Mouse (Mus musculus) heart, embryonic 13.5 days (tissue): ENCODE data around the gene Olfr655. TPM values are rescaled to one million over a fixed set of nuclear protein-coding genes. Genes with fewer than 3 reads are reported as not detected.
A peak's percentile ranks its signal among the peaks of the same experiment; 100 is the strongest.

Experiments used
- ATAC-seq: fragments of 200-750 bp; cut with Nextera tagmentation; 2 replicates; pipeline ENCODE4 v1.8.0; 2017; ENCODE audit warnings: moderate TSS enrichment; ENCODE audit not compliant: insufficient number of reproducible peaks, low FRiP score, low TSS enrichment; ENCODE audit errors: extremely low read depth
- H3K27ac ChIP-seq: fragments of 300-500 bp; sonication (generic); replicated peaks from 2 replicates; pipeline ENCODE4 v1.5.1; 2015; ENCODE audit warnings: moderate library complexity, mild to moderate bottlenecking, inconsistent platforms
- H3K27me3 ChIP-seq: fragments of 300-500 bp; sonication (generic); replicated peaks from 2 replicates; pipeline ENCODE4 v1.6.1; 2015; ENCODE audit warnings: mild to moderate bottlenecking, inconsistent platforms
- H3K36me3 ChIP-seq: fragments of 300-500 bp; sonication (generic); 2 replicates; pipeline ENCODE4 v1.6.1; 2015; ENCODE audit warnings: mild to moderate bottlenecking, inconsistent platforms
- H3K4me1 ChIP-seq: fragments of 300-500 bp; sonication (generic); 2 replicates; pipeline ENCODE4 v1.6.1; 2015; ENCODE audit warnings: inconsistent platforms
- H3K4me2 ChIP-seq: fragments of 300-500 bp; sonication (generic); 2 replicates; pipeline ENCODE4 v1.6.1; 2015; ENCODE audit warnings: inconsistent platforms, mild to moderate bottlenecking, moderate library complexity
- H3K4me3 ChIP-seq: fragments of 300-500 bp; sonication (generic); 2 replicates; pipeline ENCODE4 v1.5.1; 2015; ENCODE audit warnings: moderate library complexity, mild to moderate bottlenecking, inconsistent platforms
- H3K9ac ChIP-seq: fragments of 300-500 bp; sonication (generic); 2 replicates; pipeline ENCODE4 v1.6.1; 2015; ENCODE audit warnings: inconsistent platforms, mild to moderate bottlenecking, moderate library complexity
- H3K9me3 ChIP-seq: fragments of 300-500 bp; sonication (generic); 2 replicates; pipeline ENCODE4 v1.6.1; 2016; ENCODE audit warnings: inconsistent platforms
- WGBS: fragments of 180-500 bp; shearing (Covaris S2); methylation state at CpG from one replicate; pipeline ENCODE4 v1.1.7; 2015; ENCODE audit warnings: mixed read lengths; 5-methylcytosine and 5-hydroxymethylcytosine counted together
- polyA plus RNA-seq: library from polyadenylated mRNA; unstranded; fragments of >200 nt; fragmentation: Nextera tagmentation; extraction: Ambion mirVana; gene quantifications from 2 replicates; pipeline ENCODE4 v1.2.1, GENCODE M21; 2015

Gene Olfr655
- polyA plus RNA-seq = not detected in 2 replicates

DNA sequence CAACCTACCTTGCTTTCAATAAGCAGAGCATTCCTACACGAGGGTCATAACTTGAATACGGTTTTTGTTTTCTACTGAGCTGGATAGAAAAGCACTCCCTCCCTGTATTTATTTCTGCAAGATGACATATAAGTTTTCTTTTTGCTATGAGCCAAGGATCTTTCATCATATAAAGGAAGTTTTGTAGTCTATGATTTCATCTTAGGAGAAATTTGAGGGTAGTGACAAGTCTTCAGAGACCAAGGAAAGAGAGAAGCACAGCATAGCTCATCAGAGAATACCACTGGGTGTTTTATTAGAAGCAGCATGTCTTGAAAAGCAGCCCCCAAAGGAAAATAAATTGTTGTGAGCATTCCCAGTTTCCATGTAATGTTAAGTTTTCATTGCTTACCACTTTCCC lies at the start of gene Olfr655:
Olfr655 (minus strand) TSS at position 101 of the 400 bp plus-strand sequence.
- H3K4me2 ChIP-seq = no peak within 1 kb of the TSS
- ATAC-seq = no peak
- no peaks in the 10 kb centered on the region for H3K27me3 ChIP-seq
- H3K9ac ChIP-seq = no peak within 1 kb of the TSS
- H3K27ac ChIP-seq = no peak within 1 kb of the TSS
- H3K9me3 ChIP-seq = no peaks in the 10 kb centered on the region
- no peaks in the 10 kb centered on the region for H3K36me3 ChIP-seq
- no peak within 1 kb of the TSS for H3K4me3 ChIP-seq
- 64% methylated on average over 2 of the region's 2 CpGs for WGBS
- H3K4me1 ChIP-seq = no peaks in the 10 kb centered on the region

DNA sequence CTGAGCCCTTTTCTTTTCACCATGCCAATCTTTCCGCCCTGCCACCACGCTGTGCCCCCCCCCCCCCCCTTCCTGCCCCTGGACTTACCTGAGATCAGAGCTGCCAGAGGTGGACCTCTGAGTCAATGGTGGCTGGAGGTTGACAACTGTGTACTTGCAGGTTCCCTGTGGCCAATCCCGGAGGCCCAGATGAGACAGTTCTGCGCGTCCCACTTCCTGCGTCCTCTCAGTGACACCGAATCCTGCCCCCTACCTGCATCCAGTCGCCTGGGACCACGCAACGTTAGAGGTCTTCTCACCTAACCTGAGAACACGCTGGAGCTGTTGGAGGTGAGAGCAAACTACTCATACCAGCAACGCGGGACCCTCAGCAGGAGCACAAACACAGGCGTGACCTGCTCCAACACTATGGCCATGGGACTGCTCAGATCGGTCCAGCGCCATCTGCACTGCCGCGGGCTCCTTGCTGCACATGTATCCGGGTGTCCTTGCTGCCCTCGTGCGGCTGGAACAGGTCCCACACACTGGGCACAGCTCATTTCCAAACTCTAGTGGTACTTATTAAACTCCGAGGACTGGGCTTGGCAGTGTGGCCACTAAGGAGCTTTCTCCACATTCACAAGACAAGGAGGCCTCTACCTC lies 45.4 kb upstream of the Olfr655 start, which contains the start of gene Olfr658:
Olfr658 (minus strand) TSS at position 465 of the 642 bp plus-strand sequence.
- 14% methylated on average over 20 of the region's 22 CpGs for WGBS
- Histone ChIP-seq H3K4me3 (peak within 1 kb of the TSS; percentile 35), H3K27me3 (no peaks in the 10 kb centered on the region), H3K27ac (no peak within 1 kb of the TSS), H3K4me1 (no peaks in the 10 kb centered on the region), H3K9ac (no peak within 1 kb of the TSS), H3K36me3 (no peaks in the 10 kb centered on the region), H3K4me2 (peak within 1 kb of the TSS; percentile 63), H3K9me3 (no peaks in the 10 kb centered on the region)
- ATAC-seq = no peak

DNA sequence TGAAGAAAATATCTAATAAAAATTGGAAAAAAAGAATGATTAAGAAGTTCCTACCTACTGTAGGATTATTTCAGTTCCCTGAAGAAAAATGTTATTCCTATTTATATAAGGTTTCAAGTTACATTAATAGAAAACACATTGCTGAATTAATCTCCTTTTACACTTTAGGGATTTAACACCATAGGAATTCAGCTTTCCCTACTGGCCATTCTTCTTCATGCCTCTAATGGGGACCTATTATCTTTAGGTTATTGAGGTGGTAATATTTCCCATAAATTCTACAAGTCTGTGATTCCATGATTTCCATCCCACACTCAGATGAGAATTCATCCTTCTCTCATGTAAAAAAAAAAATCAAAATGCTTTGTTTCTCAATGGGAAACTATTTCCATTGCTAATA lies 22.9 kb upstream of the Olfr655 start, which contains the start of gene Olfr657:
Olfr657 (plus strand) TSS at position 301 of the 400 bp plus-strand sequence.
- Histone ChIP-seq H3K27ac (no peak within 1 kb of the TSS), H3K36me3 (no peaks in the 10 kb centered on the region), H3K9ac (no peak within 1 kb of the TSS), H3K4me1 (no peaks in the 10 kb centered on the region), H3K9me3 (no peaks in the 10 kb centered on the region), H3K4me2 (no peak within 1 kb of the TSS), H3K4me3 (no peak within 1 kb of the TSS), H3K27me3 (no peaks in the 10 kb centered on the region)
- no peak for ATAC-seq

GRCm38 (mm10) chr7:104613655-104614054 lies 12.1 kb upstream of the Olfr655 start, which contains the start of gene Olfr656:
TSS of gene Olfr656 (plus strand) at chr7:104613955.
- no peaks in the 10 kb centered on the region for H3K4me1 ChIP-seq
- ATAC-seq = no peak
- H3K9me3 ChIP-seq = peaks cover 4% of the 10 kb centered on the region; the same call in 1 of the 2 replicates
- H3K9ac ChIP-seq = no peak within 1 kb of the TSS
- H3K36me3 ChIP-seq = no peaks in the 10 kb centered on the region
- 64% methylated on average over 4 of the region's 4 CpGs for WGBS
- no peak within 1 kb of the TSS for H3K4me2 ChIP-seq
- H3K27me3 ChIP-seq = no peaks in the 10 kb centered on the region
- no peak within 1 kb of the TSS for H3K4me3 ChIP-seq
- no peak within 1 kb of the TSS for H3K27ac ChIP-seq

DNA sequence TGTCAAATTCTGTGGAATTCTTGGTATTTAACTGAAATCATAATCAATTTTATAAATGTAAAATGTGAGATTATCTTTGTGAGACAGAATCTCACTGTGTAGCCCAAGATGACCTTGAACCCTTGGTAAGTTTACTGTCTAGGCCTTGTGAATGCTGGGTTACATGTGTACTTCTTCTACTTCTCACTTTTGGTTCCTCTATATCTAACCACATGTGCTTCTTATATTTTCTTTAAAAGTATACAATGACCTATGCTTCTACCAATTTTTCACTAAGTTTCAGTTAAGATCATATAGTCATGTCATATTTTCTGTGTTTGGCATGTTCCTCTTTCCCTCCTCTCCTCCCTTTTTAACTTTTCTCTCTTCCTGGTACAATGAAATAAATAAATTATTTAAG lies 3.1 kb upstream of the Olfr655 start:
- H3K36me3 ChIP-seq = no peaks in the 10 kb centered on the region
- no peak overlapping the region for H3K27ac ChIP-seq
- no peak overlapping the region for H3K9ac ChIP-seq
- no peaks in the 10 kb centered on the region for H3K4me1 ChIP-seq
- no peaks in the 10 kb centered on the region for H3K27me3 ChIP-seq
- H3K4me2 ChIP-seq = no peak overlapping the region
- H3K9me3 ChIP-seq = no peaks in the 10 kb centered on the region
- ATAC-seq = no peak
- H3K4me3 ChIP-seq = no peak overlapping the region

DNA sequence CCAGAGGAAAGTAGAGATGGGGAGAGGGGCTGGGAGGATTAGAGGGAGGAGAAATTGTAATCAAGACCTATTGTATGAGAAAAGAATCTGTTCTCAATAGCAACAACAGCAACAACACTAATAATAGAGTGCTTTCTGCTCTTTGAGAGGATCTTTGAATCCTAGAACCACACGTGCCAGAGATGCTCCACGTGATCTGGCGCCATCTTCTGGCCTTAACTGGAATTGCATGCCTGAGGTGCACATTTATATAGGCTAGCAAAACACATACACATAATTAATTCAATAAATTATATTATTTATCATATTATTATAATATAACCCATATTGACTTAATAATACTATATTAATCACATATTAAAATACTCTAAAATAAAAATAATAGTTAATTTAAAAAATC lies 1.6 kb upstream of the Olfr655 start:
- no peaks in the 10 kb centered on the region for H3K27me3 ChIP-seq
- no peak overlapping the region for H3K4me3 ChIP-seq
- 2% methylated on average over 3 of the region's 3 CpGs for WGBS
- ATAC-seq = no peak
- H3K9ac ChIP-seq = no peak overlapping the region
- H3K36me3 ChIP-seq = no peaks in the 10 kb centered on the region
- no peaks in the 10 kb centered on the region for H3K9me3 ChIP-seq
- H3K4me1 ChIP-seq = no peaks in the 10 kb centered on the region
- no peak overlapping the region for H3K4me2 ChIP-seq
- no peak overlapping the region for H3K27ac ChIP-seq

DNA sequence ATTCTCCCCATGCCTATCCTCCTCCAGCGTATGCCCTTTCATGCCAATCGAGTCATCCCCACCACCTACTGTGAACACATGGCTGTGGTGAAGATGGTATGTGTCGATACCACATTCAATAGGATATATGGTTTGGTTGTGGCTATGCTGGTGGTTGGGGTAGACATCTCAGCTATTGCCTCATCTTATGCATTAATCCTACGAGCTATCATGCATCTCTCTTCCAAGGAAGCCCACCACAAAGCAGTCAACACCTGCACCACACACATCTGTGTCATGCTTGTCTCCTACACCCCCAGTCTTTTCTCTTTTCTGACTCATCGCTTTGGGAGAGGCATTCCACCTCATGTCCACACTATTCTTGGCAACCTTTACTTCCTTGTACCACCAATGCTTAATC lies 13.3 kb downstream of the Olfr655 start:
- H3K4me2 ChIP-seq = no peak overlapping the region
- H3K36me3 ChIP-seq = no peaks in the 10 kb centered on the region
- WGBS = 75% methylated on average over 5 of the region's 5 CpGs
- no peak for ATAC-seq
- no peak overlapping the region for H3K9ac ChIP-seq
- H3K27ac ChIP-seq = no peak overlapping the region
- no peak overlapping the region for H3K4me3 ChIP-seq
- no peaks in the 10 kb centered on the region for H3K27me3 ChIP-seq
- no peaks in the 10 kb centered on the region for H3K9me3 ChIP-seq
- H3K4me1 ChIP-seq = no peaks in the 10 kb centered on the region

DNA sequence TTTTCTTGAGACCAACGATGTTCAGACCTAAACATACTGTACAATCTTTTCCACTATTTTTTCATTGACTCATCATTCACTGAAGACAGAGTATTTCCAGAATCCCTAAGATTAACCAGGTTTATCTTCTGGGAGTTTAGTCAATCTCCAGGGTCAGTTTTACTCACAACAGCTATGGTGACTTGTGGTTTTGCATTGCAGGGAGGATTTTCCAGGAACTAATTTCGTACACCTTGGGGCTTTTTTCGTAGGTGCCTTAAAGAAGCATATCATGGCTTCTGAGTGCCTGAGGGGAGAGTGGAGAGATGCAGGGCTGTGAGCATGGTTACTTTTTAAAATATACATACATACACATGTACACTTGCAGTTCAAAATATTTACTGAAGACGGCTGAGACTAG lies 14.9 kb downstream of the Olfr655 start, which contains the start of gene Olfr654:
Olfr654 (plus strand) TSS at position 301 of the 400 bp plus-strand sequence.
- H3K27ac ChIP-seq = no peak within 1 kb of the TSS
- 76% methylated on average over 4 of the region's 4 CpGs for WGBS
- H3K4me1 ChIP-seq = no peaks in the 10 kb centered on the region
- H3K27me3 ChIP-seq = no peaks in the 10 kb centered on the region
- no peak for ATAC-seq
- no peak within 1 kb of the TSS for H3K4me2 ChIP-seq
- H3K36me3 ChIP-seq = no peaks in the 10 kb centered on the region
- H3K9ac ChIP-seq = no peak within 1 kb of the TSS
- no peak within 1 kb of the TSS for H3K4me3 ChIP-seq
- H3K9me3 ChIP-seq = no peaks in the 10 kb centered on the region

DNA sequence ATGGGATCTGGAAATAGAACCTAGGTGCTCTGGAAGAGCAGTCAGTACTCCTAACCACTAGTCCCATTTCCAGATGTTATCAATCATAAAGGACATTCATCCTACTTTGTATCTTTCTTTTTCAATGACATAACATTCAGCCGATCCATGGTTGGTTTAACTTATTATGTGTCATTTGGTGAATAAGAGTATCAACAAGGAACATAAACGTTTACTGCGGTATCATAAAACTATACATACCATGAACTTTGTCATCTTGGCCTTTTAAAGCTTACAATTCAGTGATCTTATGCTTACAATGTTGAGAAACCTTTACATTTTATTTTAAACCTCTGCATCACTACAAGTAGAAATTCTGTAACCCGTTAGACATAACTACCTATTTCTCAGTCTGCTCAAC lies 20.1 kb downstream of the Olfr655 start:
- ATAC-seq = no peak
- no peak overlapping the region for H3K9ac ChIP-seq
- H3K36me3 ChIP-seq = no peaks in the 10 kb centered on the region
- no peaks in the 10 kb centered on the region for H3K4me1 ChIP-seq
- 77% methylated on average over 4 of the region's 4 CpGs for WGBS
- H3K27ac ChIP-seq = no peak overlapping the region
- H3K27me3 ChIP-seq = no peaks in the 10 kb centered on the region
- no peak overlapping the region for H3K4me2 ChIP-seq
- no peaks in the 10 kb centered on the region for H3K9me3 ChIP-seq
- H3K4me3 ChIP-seq = no peak overlapping the region

DNA sequence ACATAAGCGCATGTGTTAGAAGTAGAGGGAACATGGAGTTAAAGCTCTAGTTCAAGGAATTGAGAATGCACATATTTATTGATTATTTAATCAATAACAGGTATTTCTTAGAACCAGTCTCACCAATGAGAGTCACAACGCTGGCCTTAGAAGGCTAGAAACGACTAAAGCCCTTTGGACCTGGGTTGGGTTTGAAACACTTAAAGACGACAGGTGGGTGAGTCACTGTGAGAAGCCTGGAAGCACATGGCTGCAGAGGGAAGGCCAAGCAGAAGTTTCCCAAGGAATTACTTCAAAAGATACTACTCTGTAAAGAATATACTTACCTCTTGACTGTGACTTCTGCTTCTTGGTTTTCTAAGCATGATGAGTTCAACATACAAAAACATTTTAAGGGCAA lies 20.7 kb downstream of the Olfr655 start:
- H3K27me3 ChIP-seq = no peaks in the 10 kb centered on the region
- H3K27ac ChIP-seq = no peak overlapping the region
- WGBS = 72% methylated on average over 4 of the region's 4 CpGs
- no peaks in the 10 kb centered on the region for H3K4me1 ChIP-seq
- no peak overlapping the region for H3K4me2 ChIP-seq
- ATAC-seq = no peak
- H3K9ac ChIP-seq = no peak overlapping the region
- no peaks in the 10 kb centered on the region for H3K9me3 ChIP-seq
- H3K4me3 ChIP-seq = no peak overlapping the region
- H3K36me3 ChIP-seq = no peaks in the 10 kb centered on the region

DNA sequence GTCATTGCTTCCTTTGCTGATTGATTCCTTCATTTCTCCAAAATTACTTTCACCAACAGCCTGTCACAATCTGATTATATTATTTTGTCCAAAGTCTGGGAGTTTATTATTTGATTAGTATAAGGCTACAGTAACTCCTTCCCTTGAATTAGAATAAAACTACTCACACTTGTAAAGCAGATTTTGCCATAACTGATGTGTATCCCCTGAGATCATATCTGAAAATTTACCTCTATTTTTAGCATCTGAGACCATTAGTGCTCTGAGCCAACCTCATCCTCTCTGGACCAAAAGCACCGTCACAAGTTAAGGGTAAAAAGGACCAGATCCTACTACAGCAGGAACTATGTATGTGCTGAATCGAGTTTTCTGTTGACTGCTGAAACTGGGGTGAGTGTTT lies 24.6 kb downstream of the Olfr655 start, which contains the start of gene Olfr653:
Olfr653 (plus strand) TSS at position 301 of the 400 bp plus-strand sequence.
- Histone ChIP-seq H3K9ac (no peak within 1 kb of the TSS), H3K27me3 (no peaks in the 10 kb centered on the region), H3K9me3 (no peaks in the 10 kb centered on the region), H3K27ac (no peak within 1 kb of the TSS), H3K4me3 (no peak within 1 kb of the TSS), H3K36me3 (no peaks in the 10 kb centered on the region), H3K4me1 (no peaks in the 10 kb centered on the region), H3K4me2 (no peak within 1 kb of the TSS)
- WGBS = 53% methylated on average over 2 of the region's 2 CpGs
- no peak for ATAC-seq

DNA sequence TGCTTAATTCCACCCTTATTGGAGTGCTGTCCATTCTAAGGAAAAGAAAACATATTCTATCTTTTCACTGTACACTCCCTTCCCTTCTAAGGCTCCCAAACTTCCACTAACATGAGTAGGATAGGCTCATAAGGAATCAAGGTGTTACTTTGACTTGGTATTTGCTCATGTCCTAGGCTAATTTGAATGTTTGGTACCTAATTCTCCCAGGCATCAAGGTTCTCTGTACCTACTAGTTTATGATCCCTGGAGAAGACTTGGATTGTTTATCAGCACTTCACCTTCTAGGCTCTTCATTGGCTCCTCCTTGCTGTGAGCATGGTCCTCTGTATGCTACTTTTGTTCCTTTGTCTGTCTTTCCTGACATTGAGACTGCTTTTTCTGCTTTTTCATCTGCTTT lies 41.0 kb downstream of the Olfr655 start, which contains the start of gene Olfr652:
Olfr652 (plus strand) TSS at position 301 of the 400 bp plus-strand sequence.
- no peaks in the 10 kb centered on the region for H3K4me1 ChIP-seq
- no peak within 1 kb of the TSS for H3K9ac ChIP-seq
- ATAC-seq = no peak
- no peak within 1 kb of the TSS for H3K27ac ChIP-seq
- no peaks in the 10 kb centered on the region for H3K36me3 ChIP-seq
- no peaks in the 10 kb centered on the region for H3K9me3 ChIP-seq
- H3K27me3 ChIP-seq = no peaks in the 10 kb centered on the region
- no peak within 1 kb of the TSS for H3K4me3 ChIP-seq
- no peak within 1 kb of the TSS for H3K4me2 ChIP-seq
